Mouse (Mus musculus): ENCODE measurements around the gene Ckap2l. TPM values are rescaled to one million over a fixed set of nuclear protein-coding genes. Genes with fewer than 3 reads are reported as not detected.

Ckap2l gene
- polyA plus RNA-seq, 1 experiment from 2014 or later = 49.5 TPM

- 71% methylated on average over 20 of the region's 20 CpGs for WGBS
- Histone ChIP-seq H3K27ac (peak overlapping the region; percentile 48; the same call in 1 of the 2 replicates), H3K27me3 (no peaks in the 10 kb centered on the region), H3K9me3 (replicated peaks) (no peaks in the 10 kb centered on the region), H3K9ac (no peak overlapping the region), H3K4me3 (replicated peaks) (no peak overlapping the region), H3K36me3 (no peaks in the 10 kb centered on the region), H3K4me2 (no peak overlapping the region), H3K4me1 (peaks cover 22% of the 10 kb centered on the region)
- no peak for ATAC-seq (replicated peaks; ENCODE audit: low FRiP score)
Observed at GRCm38 (mm10) chr2:129244446-129245120, 52.4 kb downstream of the Ckap2l start.

- Histone ChIP-seq H3K9me3 (replicated peaks) (no peaks in the 10 kb centered on the region), H3K4me2 (no peak overlapping the region), H3K36me3 (no peaks in the 10 kb centered on the region), H3K4me1 (peaks cover 22% of the 10 kb centered on the region), H3K27me3 (no peaks in the 10 kb centered on the region), H3K4me3 (replicated peaks) (no peak overlapping the region), H3K27ac (peak overlapping the region; percentile 37; the same call in 1 of the 2 replicates), H3K9ac (no peak overlapping the region)
- WGBS = 50% methylated on average over 9 of the region's 9 CpGs
- no peak for ATAC-seq (replicated peaks; ENCODE audit: low FRiP score)
Observed at GRCm38 (mm10) chr2:129243786-129244185, 53.2 kb downstream of the Ckap2l start.

GRCm38 (mm10) chr2:129243005-129243404, 54.0 kb downstream of the Ckap2l start:
- Histone ChIP-seq H3K4me3 (replicated peaks) (no peak overlapping the region), H3K9ac (no peak overlapping the region), H3K36me3 (no peaks in the 10 kb centered on the region), H3K27me3 (no peaks in the 10 kb centered on the region), H3K4me1 (peaks cover 22% of the 10 kb centered on the region), H3K9me3 (replicated peaks) (no peaks in the 10 kb centered on the region), H3K4me2 (no peak overlapping the region), H3K27ac (no peak overlapping the region)
- WGBS = 87% methylated on average over 4 of the region's 4 CpGs
- no peak for ATAC-seq (replicated peaks; ENCODE audit: low FRiP score)

DNA sequence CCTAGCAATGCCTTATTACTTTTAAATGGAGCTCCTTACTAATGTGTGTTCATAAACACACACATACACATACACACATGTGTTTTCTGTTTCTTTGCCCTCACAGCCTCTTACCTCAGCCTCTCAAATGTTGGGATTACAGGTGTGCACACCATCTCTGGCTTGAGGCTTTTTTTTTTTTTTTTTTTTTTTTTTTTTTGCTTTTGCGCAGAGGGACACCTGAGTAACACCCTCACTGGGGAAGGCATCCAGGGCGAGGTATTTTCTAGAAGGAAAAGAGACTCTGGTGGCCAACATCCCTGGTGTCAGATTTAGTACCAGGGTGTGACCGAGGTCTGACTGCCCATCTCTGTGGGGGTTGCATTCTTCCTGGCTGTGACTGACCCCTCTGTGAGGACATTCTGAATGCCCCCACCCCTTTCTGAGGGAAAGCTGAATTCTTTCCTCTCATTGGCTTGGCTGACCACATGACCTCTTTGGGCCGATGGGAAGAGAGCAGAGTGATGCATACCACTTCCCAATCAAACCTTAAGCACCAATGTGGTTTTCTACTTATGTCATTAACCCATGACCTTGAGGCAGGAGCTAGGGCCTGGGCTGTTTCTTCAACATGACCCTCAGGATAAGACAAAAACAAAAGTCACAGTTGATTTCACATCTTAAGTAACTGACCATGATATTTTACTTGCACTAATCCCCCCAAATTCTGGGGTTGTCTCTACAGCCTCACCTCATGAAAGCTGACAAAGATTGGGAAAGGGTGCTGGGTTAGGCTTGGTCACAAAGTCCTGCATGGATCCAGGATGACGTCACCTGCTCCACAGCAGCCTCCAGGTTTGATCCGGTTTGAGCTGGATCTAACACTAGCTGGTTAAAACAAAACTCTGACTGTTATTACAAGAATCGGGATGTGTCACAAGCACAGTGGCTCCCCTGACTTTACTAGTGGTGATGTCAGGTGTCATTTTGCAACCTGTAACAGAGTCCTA, 54.9 kb downstream of the Ckap2l start:
- 39% methylated on average over 7 of the region's 7 CpGs for WGBS
- Histone ChIP-seq H3K9ac (no peak overlapping the region), H3K9me3 (replicated peaks) (no peaks in the 10 kb centered on the region), H3K36me3 (no peaks in the 10 kb centered on the region), H3K27ac (no peak overlapping the region), H3K27me3 (no peaks in the 10 kb centered on the region), H3K4me3 (replicated peaks) (no peak overlapping the region), H3K4me2 (no peak overlapping the region), H3K4me1 (peaks cover 22% of the 10 kb centered on the region)
- peak; percentile 73 for ATAC-seq (replicated peaks; ENCODE audit: low FRiP score)

- H3K36me3 ChIP-seq = no peaks in the 10 kb centered on the region
- no peak overlapping the region for H3K4me3 ChIP-seq (replicated peaks)
- H3K4me1 ChIP-seq = peaks cover 22% of the 10 kb centered on the region
- no peak for ATAC-seq (replicated peaks; ENCODE audit: low FRiP score)
- H3K27ac ChIP-seq = no peak overlapping the region
- 56% methylated on average over 9 of the region's 9 CpGs for WGBS
- no peaks in the 10 kb centered on the region for H3K27me3 ChIP-seq
- H3K4me2 ChIP-seq = no peak overlapping the region
- no peak overlapping the region for H3K9ac ChIP-seq
- no peaks in the 10 kb centered on the region for H3K9me3 ChIP-seq (replicated peaks)
Observed at GRCm38 (mm10) chr2:129240726-129241432, 56.1 kb downstream of the Ckap2l start.

DNA sequence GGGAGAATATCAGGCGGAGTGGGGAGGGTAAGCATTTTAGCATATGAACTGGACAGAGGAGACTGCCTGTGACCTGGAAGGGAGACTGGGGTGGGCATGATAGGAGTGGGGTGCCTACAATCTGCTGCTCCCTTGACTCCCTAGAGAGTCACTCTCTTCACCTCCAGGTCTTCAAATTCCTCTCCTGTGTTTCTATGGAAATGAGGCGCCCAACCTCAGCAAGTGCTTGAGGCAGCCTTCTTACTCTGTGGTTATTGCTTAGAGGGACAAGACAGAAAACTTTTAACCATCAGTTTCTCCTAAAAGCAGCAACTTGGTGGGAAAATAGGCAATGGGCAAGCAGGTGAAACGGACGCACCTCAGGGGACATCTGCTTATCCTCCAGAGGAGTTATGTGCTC, 60.5 kb downstream of the Ckap2l start:
- Histone ChIP-seq H3K36me3 (no peaks in the 10 kb centered on the region), H3K27me3 (no peaks in the 10 kb centered on the region), H3K27ac (no peak overlapping the region), H3K4me2 (no peak overlapping the region), H3K9ac (no peak overlapping the region), H3K9me3 (replicated peaks) (no peaks in the 10 kb centered on the region), H3K4me3 (replicated peaks) (no peak overlapping the region), H3K4me1 (peaks cover 7% of the 10 kb centered on the region)
- ATAC-seq (replicated peaks; ENCODE audit: low FRiP score) = no peak
- 79% methylated on average over 4 of the region's 4 CpGs for WGBS

DNA sequence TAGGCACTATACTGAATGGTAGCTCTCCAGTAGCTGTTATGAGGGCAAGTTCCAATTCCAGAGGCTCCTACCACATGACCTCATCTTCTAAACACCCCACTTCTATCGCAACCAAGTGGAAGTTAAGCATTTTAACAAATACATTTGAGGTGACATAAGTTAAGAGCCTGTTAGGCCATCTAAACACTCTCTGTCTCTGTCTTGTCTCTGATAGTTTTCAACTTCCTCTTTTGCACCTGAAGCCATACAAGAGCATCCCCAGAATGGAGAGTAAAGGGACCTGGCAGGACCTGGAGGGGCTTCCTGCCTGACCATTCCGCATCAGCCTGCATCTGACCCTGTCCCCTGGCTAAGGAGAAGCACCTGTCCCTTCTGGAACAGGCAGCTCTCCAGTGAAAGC, 62.3 kb downstream of the Ckap2l start:
- Histone ChIP-seq H3K9me3 (replicated peaks) (no peaks in the 10 kb centered on the region), H3K27ac (no peak overlapping the region), H3K4me3 (replicated peaks) (no peak overlapping the region), H3K4me2 (no peak overlapping the region), H3K36me3 (no peaks in the 10 kb centered on the region), H3K27me3 (no peaks in the 10 kb centered on the region), H3K9ac (no peak overlapping the region), H3K4me1 (no peaks in the 10 kb centered on the region)
- 73% methylated on average over 2 of the region's 2 CpGs for WGBS
- ATAC-seq (replicated peaks; ENCODE audit: low FRiP score) = no peak

GRCm38 (mm10) chr2:129233803-129234477, 63.1 kb downstream of the Ckap2l start:
- H3K27me3 ChIP-seq = no peaks in the 10 kb centered on the region
- 65% methylated on average over 9 of the region's 9 CpGs for WGBS
- no peaks in the 10 kb centered on the region for H3K9me3 ChIP-seq (replicated peaks)
- no peak overlapping the region for H3K4me3 ChIP-seq (replicated peaks)
- H3K9ac ChIP-seq = no peak overlapping the region
- no peak overlapping the region for H3K27ac ChIP-seq
- no peaks in the 10 kb centered on the region for H3K36me3 ChIP-seq
- no peak overlapping the region for H3K4me2 ChIP-seq
- no peak for ATAC-seq (replicated peaks; ENCODE audit: low FRiP score)
- no peaks in the 10 kb centered on the region for H3K4me1 ChIP-seq

GRCm38 (mm10) chr2:129233218-129233617, 63.8 kb downstream of the Ckap2l start:
- Histone ChIP-seq H3K27ac (no peak overlapping the region), H3K27me3 (no peaks in the 10 kb centered on the region), H3K9ac (no peak overlapping the region), H3K4me3 (replicated peaks) (no peak overlapping the region), H3K36me3 (no peaks in the 10 kb centered on the region), H3K4me2 (no peak overlapping the region), H3K4me1 (no peaks in the 10 kb centered on the region), H3K9me3 (replicated peaks) (no peaks in the 10 kb centered on the region)
- 88% methylated on average over 1 of the region's 1 CpGs for WGBS
- no peak for ATAC-seq (replicated peaks; ENCODE audit: low FRiP score)

DNA sequence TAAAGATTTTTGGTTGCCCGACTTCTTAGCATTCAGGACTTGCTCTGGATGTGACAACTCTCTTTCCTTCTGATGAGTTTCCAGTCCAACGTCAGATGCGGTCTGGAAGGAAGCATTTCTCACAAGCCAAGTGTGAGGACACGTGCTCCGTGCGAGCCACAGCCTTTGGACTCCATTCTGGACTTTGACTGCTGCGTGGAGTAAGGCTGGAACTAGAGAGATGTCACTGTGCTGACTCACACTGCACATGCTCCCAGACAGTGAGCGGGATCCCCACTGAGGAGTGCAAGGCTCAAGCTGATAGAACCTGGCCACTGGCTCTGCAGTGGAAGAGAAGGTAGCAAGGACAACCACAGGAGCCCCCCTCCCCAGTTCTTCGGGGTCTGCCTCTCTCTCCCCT, 64.5 kb downstream of the Ckap2l start:
- no peak overlapping the region for H3K9ac ChIP-seq
- peak; percentile 70; the same call in 1 of the 2 replicates for ATAC-seq (replicated peaks; ENCODE audit: low FRiP score)
- 75% methylated on average over 9 of the region's 9 CpGs for WGBS
- no peaks in the 10 kb centered on the region for H3K9me3 ChIP-seq (replicated peaks)
- no peak overlapping the region for H3K27ac ChIP-seq
- H3K36me3 ChIP-seq = no peaks in the 10 kb centered on the region
- H3K4me1 ChIP-seq = no peaks in the 10 kb centered on the region
- H3K4me2 ChIP-seq = no peak overlapping the region
- H3K27me3 ChIP-seq = no peaks in the 10 kb centered on the region
- H3K4me3 ChIP-seq (replicated peaks) = no peak overlapping the region

- Histone ChIP-seq H3K4me3 (replicated peaks) (no peak overlapping the region), H3K27ac (no peak overlapping the region), H3K27me3 (no peaks in the 10 kb centered on the region), H3K4me2 (no peak overlapping the region), H3K4me1 (no peaks in the 10 kb centered on the region), H3K9ac (no peak overlapping the region), H3K9me3 (replicated peaks) (no peaks in the 10 kb centered on the region), H3K36me3 (no peaks in the 10 kb centered on the region)
- WGBS = 35% methylated on average over 4 of the region's 4 CpGs
- no peak for ATAC-seq (replicated peaks; ENCODE audit: low FRiP score)
Observed at GRCm38 (mm10) chr2:129232023-129232422, 65.0 kb downstream of the Ckap2l start.
